Mouse (Mus musculus) embryonic facial prominence, embryonic 13.5 days (tissue): Measurements from ENCODE around the gene Wipf1. TPM values are rescaled to one million over a fixed set of nuclear protein-coding genes. Genes with fewer than 3 reads are reported as not detected.
A peak's percentile ranks its signal among the peaks of the same experiment; 100 is the strongest.

ENCODE experiments used
- ATAC-seq: fragments of 200-750 bp; cut with Nextera tagmentation; 2 replicates; pipeline ENCODE4 v1.8.0; 2017; ENCODE audit warnings: low read depth; ENCODE audit not compliant: insufficient number of reproducible peaks, insufficient read depth, low FRiP score, low TSS enrichment
- H3K27ac ChIP-seq: fragments of 300-500 bp; sonication (generic); 2 replicates; pipeline ENCODE4 v1.5.1; 2015; ENCODE audit warnings: moderate library complexity, mild to moderate bottlenecking, inconsistent platforms
- H3K27me3 ChIP-seq: fragments of 300-500 bp; sonication (generic); 2 replicates; pipeline ENCODE4 v1.6.1; 2015; ENCODE audit warnings: mild to moderate bottlenecking, inconsistent platforms
- H3K36me3 ChIP-seq: fragments of 300-500 bp; sonication (generic); 2 replicates; pipeline ENCODE4 v1.6.1; 2015; ENCODE audit warnings: mild to moderate bottlenecking, inconsistent platforms
- H3K4me1 ChIP-seq: fragments of 300-500 bp; sonication (generic); 2 replicates; pipeline ENCODE4 v1.6.1; 2015; ENCODE audit warnings: inconsistent platforms
- H3K4me2 ChIP-seq: fragments of 300-500 bp; sonication (generic); 2 replicates; pipeline ENCODE4 v1.6.1; 2015; ENCODE audit warnings: moderate library complexity, mild to moderate bottlenecking, inconsistent platforms
- H3K4me3 ChIP-seq: fragments of 300-500 bp; sonication (generic); 2 replicates; pipeline ENCODE4 v1.5.1; 2015; ENCODE audit warnings: mild to moderate bottlenecking, inconsistent platforms
- H3K9ac ChIP-seq: fragments of 300-500 bp; sonication (generic); 2 replicates; pipeline ENCODE4 v1.6.1; 2015; ENCODE audit warnings: mild to moderate bottlenecking, inconsistent platforms
- H3K9me3 ChIP-seq: fragments of 300-500 bp; sonication (generic); 2 replicates; pipeline ENCODE4 v1.6.1; 2016; ENCODE audit warnings: inconsistent platforms
- WGBS: fragments of 180-500 bp; shearing (Covaris S2); methylation state at CpG from one replicate; pipeline ENCODE4 v1.1.7; 2015; ENCODE audit warnings: mixed read lengths; 5-methylcytosine and 5-hydroxymethylcytosine counted together
- polyA plus RNA-seq: library from polyadenylated mRNA; unstranded; fragments of >200 nt; fragmentation: Nextera tagmentation; extraction: Ambion mirVana; gene quantifications from 2 replicates; pipeline ENCODE4 v1.2.1, GENCODE M21; 2015

The Wipf1 gene
- polyA plus RNA-seq, 1 experiment from 2014 or later, result 19.9 TPM

GRCm38 (mm10) chr2:73539697-73540096 is 10.2 kb upstream of the Wipf1 start:
- Histone ChIP-seq H3K9me3 (no peaks in the 10 kb centered on the region), H3K9ac (no peak overlapping the region), H3K4me2 (no peak overlapping the region), H3K27ac (no peak overlapping the region), H3K27me3 (peaks cover 4% of the 10 kb centered on the region), H3K4me1 (peaks cover 28% of the 10 kb centered on the region), H3K4me3 (no peak overlapping the region), H3K36me3 (no peaks in the 10 kb centered on the region)
- WGBS, result 33% methylated on average over 1 of the region's 1 CpGs
- ATAC-seq, result no peak

GRCm38 (mm10) chr2:73539141-73539540 is 9.6 kb upstream of the Wipf1 start:
- WGBS, result 69% methylated on average over 3 of the region's 3 CpGs
- no peaks in the 10 kb centered on the region for H3K36me3 ChIP-seq
- ATAC-seq, result no peak
- H3K27ac ChIP-seq, result no peak overlapping the region
- H3K4me2 ChIP-seq, result no peak overlapping the region
- peaks cover 4% of the 10 kb centered on the region for H3K27me3 ChIP-seq
- H3K4me1 ChIP-seq, result peaks cover 28% of the 10 kb centered on the region
- H3K9ac ChIP-seq, result no peak overlapping the region
- H3K4me3 ChIP-seq, result no peak overlapping the region
- no peaks in the 10 kb centered on the region for H3K9me3 ChIP-seq

DNA sequence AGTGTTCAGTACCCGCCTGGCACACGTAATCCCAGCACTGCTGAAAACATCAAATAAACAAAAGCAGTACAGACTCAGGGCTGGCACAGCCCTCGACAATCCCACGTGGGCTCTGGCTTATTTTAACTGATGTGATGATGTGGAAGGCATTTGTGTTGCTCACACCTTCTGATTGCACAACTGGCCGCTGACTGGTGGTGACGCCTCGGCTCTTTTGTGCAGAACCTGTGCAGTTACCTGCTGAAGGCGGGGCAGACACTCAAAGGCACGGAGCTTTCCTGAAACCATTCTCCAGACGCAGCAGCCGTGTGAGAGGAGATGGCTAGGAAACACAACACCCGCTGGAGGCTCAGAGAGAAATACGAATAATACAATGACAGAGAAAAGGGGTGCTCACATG is 9.1 kb upstream of the Wipf1 start:
- Histone ChIP-seq H3K27me3 (no peaks in the 10 kb centered on the region), H3K9me3 (no peaks in the 10 kb centered on the region), H3K36me3 (no peaks in the 10 kb centered on the region), H3K27ac (no peak overlapping the region), H3K4me3 (no peak overlapping the region), H3K9ac (no peak overlapping the region), H3K4me2 (no peak overlapping the region), H3K4me1 (peaks cover 28% of the 10 kb centered on the region)
- 68% methylated on average over 13 of the region's 13 CpGs for WGBS
- no peak for ATAC-seq

- no peak overlapping the region for H3K9ac ChIP-seq
- no peak overlapping the region for H3K4me2 ChIP-seq
- H3K9me3 ChIP-seq, result no peaks in the 10 kb centered on the region
- WGBS, result 72% methylated on average over 15 of the region's 15 CpGs
- peaks cover 28% of the 10 kb centered on the region for H3K4me1 ChIP-seq
- H3K4me3 ChIP-seq, result no peak overlapping the region
- H3K36me3 ChIP-seq, result no peaks in the 10 kb centered on the region
- no peaks in the 10 kb centered on the region for H3K27me3 ChIP-seq
- no peak overlapping the region for H3K27ac ChIP-seq
- ATAC-seq, result no peak
Measured at GRCm38 (mm10) chr2:73536091-73536783, 6.7 kb upstream of the Wipf1 start.

DNA sequence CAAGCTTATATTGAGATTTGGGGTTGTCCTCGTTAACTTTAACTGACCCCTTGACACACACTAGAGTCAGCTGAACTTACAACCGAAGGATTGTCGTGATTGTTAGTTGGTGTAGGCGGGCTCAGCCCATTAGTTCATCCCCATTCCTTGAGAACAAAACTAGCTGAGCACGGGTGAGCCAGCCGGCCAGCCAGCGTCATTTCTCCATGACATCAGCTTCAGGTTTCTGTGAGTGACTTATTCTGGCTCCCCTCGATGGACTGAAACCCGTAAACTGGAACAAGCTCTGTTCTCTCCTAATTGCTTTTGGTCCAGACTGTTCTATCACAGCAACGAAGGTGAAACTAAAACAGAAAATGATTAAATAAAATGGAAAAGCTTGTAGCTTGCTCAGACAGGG is 5.2 kb upstream of the Wipf1 start:
- Histone ChIP-seq H3K9ac (no peak overlapping the region), H3K27ac (no peak overlapping the region), H3K4me3 (no peak overlapping the region), H3K27me3 (no peaks in the 10 kb centered on the region), H3K4me1 (peaks cover 28% of the 10 kb centered on the region), H3K36me3 (no peaks in the 10 kb centered on the region), H3K9me3 (no peaks in the 10 kb centered on the region), H3K4me2 (no peak overlapping the region)
- WGBS, result 63% methylated on average over 10 of the region's 10 CpGs
- no peak for ATAC-seq

DNA sequence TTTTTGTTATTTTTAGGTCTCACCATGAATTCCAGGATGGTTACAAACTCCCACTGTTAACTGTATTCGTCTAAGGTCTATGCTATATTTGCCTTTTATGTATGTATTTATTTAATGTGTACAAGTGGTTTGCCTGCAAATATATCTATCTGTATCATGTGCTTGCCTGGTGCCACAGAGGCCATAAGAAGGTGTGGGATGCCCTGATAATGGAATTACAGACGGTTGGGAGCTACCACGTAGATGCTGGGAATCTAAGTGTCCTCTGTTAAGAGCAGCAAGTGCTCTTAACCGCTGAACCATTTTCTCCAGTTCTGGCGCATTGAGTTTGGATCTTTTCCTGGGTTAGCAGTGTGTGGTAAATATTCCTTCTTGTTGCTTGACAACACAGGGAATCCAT is 953 bp upstream of the Wipf1 start:
- Histone ChIP-seq H3K4me3 (no peak overlapping the region), H3K9me3 (no peaks in the 10 kb centered on the region), H3K36me3 (no peaks in the 10 kb centered on the region), H3K9ac (no peak overlapping the region), H3K27ac (no peak overlapping the region), H3K4me2 (no peak overlapping the region), H3K27me3 (no peaks in the 10 kb centered on the region), H3K4me1 (peaks cover 46% of the 10 kb centered on the region)
- WGBS, result 77% methylated on average over 5 of the region's 5 CpGs
- no peak for ATAC-seq

DNA sequence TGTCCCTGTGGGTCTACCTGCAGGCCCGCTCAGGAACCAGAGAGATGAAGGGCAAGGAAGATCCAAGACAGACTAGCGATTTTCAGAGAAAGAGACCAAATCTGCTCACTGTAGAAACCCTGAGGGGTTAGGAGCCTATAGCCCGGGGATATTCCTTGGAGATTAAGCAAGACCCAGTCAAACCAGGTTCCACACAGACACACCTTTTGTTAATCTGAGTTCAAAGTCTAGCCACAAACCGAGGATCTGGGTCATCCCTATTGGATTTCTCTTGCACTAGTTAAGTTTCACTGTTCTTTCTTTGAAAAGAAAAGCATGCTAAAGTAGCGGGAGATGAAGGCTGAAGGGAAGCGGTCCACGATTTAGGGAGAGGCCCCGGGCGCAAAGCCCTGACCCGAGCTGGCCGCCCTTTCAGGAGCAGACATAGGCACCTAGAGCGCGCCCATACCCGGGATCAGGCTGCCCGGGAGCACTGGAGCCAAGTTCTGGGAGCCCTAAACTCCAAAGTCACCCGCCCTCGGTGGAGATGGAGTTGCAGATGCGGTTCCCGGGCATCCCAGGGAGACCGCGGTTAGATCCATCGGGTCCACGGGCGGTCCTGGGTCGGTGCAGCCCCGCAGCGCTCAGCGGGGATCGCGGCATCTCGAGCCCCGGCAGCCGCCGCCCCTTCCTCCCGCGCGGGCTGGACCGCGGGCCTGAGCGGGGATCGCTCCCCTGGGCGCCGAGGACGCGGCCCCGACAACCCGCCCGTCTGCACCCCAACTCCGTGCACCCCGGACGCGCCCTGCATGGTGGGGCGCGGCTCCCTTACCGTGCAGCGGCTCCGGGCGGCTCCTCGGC is 798 bp downstream of the Wipf1 start:
- Histone ChIP-seq H3K4me3 (peak overlapping the region; percentile 93), H3K36me3 (no peaks in the 10 kb centered on the region; the same call in 1 of the 2 replicates), H3K9me3 (no peaks in the 10 kb centered on the region), H3K27ac (peak overlapping the region; percentile 94), H3K4me2 (peak overlapping the region; percentile 70), H3K4me1 (peaks cover 56% of the 10 kb centered on the region), H3K9ac (peak overlapping the region; percentile 98), H3K27me3 (no peaks in the 10 kb centered on the region)
- WGBS, result 1% methylated on average over 59 of the region's 59 CpGs
- ATAC-seq, result peak; percentile 61; the same call in 1 of the 2 replicates

- H3K4me1 ChIP-seq, result peaks cover 62% of the 10 kb centered on the region
- 58% methylated on average over 11 of the region's 11 CpGs for WGBS
- no peaks in the 10 kb centered on the region; the same call in 1 of the 2 replicates for H3K36me3 ChIP-seq
- ATAC-seq, result no peak
- H3K4me2 ChIP-seq, result peak overlapping the region; percentile 70
- H3K9ac ChIP-seq, result peak overlapping the region; percentile 98
- H3K9me3 ChIP-seq, result no peaks in the 10 kb centered on the region
- no peaks in the 10 kb centered on the region for H3K27me3 ChIP-seq
- H3K27ac ChIP-seq, result peak overlapping the region; percentile 60
- H3K4me3 ChIP-seq, result peak overlapping the region; percentile 93
Measured at GRCm38 (mm10) chr2:73527956-73528355, 1.6 kb downstream of the Wipf1 start.

DNA sequence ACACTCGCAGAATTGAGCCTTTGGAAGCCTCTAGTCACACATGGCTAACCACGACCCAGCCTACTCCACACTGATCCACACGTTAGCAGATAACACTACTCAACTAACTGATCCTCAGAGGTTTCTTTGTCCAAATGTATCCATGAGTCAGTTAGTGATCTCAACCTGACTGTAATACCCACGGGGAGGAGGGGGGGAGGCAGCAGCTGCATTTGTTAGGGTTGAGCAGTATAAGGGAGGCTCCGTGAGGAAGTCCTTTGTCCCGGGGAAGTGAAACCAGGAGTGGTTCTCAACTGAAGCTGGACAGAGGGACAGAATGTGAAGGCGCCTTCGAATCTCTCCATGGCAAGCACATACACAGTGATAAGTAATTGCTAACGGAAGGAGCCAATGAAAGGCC is 2.8 kb downstream of the Wipf1 start:
- Histone ChIP-seq H3K9me3 (no peaks in the 10 kb centered on the region), H3K9ac (0 out of 2 replicates have a peak overlapping the region, but pooled peaks have one; percentile 7), H3K4me1 (peaks cover 67% of the 10 kb centered on the region), H3K4me2 (peak overlapping the region; percentile 70), H3K36me3 (no peaks in the 10 kb centered on the region; the same call in 1 of the 2 replicates), H3K27me3 (no peaks in the 10 kb centered on the region), H3K4me3 (peak overlapping the region; percentile 93), H3K27ac (peak overlapping the region; percentile 48; the same call in 1 of the 2 replicates)
- WGBS, result 58% methylated on average over 9 of the region's 9 CpGs
- no peak for ATAC-seq

DNA sequence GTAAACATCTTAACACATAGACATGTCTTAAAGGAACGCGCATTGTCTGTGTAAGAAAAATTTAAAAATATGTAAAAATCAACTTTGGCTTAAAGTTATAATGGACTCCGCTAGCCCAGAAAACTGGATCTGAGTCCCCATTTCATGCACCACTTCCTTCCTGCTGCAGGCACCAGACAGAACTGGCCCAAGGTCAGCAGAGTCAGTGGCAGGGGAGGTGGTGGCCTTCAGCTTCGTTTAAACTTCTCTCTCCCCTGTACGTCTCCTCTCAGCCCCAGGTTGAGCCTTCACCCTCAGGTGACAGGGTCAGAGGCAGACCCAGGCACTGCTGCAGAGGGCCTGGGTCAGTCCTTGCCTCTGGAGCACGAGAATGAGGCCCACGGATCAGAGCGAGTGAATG is 6.6 kb downstream of the Wipf1 start:
- 52% methylated on average over 8 of the region's 8 CpGs for WGBS
- no peak for ATAC-seq
- Histone ChIP-seq H3K9ac (peak overlapping the region; percentile 52; the same call in 1 of the 2 replicates), H3K27ac (peak overlapping the region; percentile 45; the same call in 1 of the 2 replicates), H3K4me2 (no peak overlapping the region), H3K9me3 (no peaks in the 10 kb centered on the region), H3K4me3 (no peak overlapping the region), H3K36me3 (no peaks in the 10 kb centered on the region; the same call in 1 of the 2 replicates), H3K4me1 (peaks cover 66% of the 10 kb centered on the region), H3K27me3 (no peaks in the 10 kb centered on the region)

- H3K27ac ChIP-seq, result 0 out of 2 replicates have a peak overlapping the region, but pooled peaks have one; percentile 34
- H3K9ac ChIP-seq, result no peak overlapping the region
- no peak for ATAC-seq
- no peaks in the 10 kb centered on the region for H3K27me3 ChIP-seq
- no peak overlapping the region for H3K4me3 ChIP-seq
- 42% methylated on average over 6 of the region's 6 CpGs for WGBS
- no peaks in the 10 kb centered on the region for H3K9me3 ChIP-seq
- H3K36me3 ChIP-seq, result no peaks in the 10 kb centered on the region; the same call in 1 of the 2 replicates
- peak overlapping the region; percentile 26 for H3K4me2 ChIP-seq
- H3K4me1 ChIP-seq, result peaks cover 60% of the 10 kb centered on the region
Measured at GRCm38 (mm10) chr2:73522336-73522735, 7.2 kb downstream of the Wipf1 start.
